Mouse (Mus musculus) T-helper 17 cell (primary cell): Measurements from ENCODE around the gene Eef2k.

Experiments
- in situ Hi-C, 2 experiments: fragments of 300-600 bp; cut with MboI, MseI; formaldehyde crosslinking; loops; 1 replicate in 1 of 2; 2 replicates in 1 of 2; pipeline ENCODE4 v1.15.1; 2025; ENCODE audit warnings: high pct_unique_total_duplicates in 2 of 2

The Eef2k gene

GRCm38 (mm10) chr7:120842345-120843036, at the start of gene Eef2k:
Gene Eef2k, plus strand, starts transcription at chr7:120842831.
- in situ Hi-C loops: loop anchor here in 1 of 2 experiments (5.0 to 10.0 kb wide), 2 partner anchors 55 to 222 kb away; no protein-coding TSS in a partner anchor

DNA sequence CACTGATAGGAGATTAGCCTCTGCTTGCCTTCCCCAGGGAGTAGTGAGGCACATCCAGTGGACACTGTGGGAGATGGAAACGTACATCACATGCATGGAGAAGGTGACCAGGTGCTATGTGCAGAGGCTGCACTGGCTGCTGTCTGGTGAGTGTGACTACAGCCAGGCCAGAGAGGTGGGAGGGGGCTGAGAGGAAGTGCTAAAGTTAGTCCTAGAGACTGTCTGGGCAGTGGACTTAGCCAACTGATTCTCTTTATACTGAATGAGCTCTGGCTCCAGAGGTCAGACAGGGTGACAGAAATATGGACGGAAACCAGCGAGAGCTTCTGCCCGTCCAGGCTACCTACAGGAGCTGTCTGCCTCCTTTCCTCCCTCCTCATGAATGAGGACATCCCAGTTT, 47.1 kb upstream of the Eef2k start:
- in situ Hi-C loops: no loop called here

- in situ Hi-C loops: no loop called here
Measured at GRCm38 (mm10) chr7:120796369-120796768, 46.3 kb upstream of the Eef2k start.

DNA sequence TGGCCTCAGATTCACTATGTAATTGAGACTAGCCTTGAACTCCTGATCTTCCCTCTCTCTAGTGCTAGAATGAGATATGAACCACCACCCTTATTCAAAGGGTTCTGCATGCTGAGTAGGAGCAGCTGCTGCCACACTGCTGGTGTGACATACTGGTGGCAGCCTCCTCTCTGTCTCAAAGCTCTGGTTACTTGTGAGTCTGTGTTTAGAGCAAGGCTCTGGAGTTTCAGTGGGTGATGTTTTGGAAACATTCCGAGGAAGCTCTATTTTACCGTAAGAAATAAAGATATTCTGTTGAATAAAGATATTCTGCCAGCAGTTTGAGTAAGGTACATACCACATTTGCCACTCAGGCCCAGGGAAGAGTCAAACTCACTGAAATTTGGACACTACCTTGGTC, 39.4 kb upstream of the Eef2k start:
- in situ Hi-C loops: no loop called here

- in situ Hi-C loops: no loop called here
Measured at GRCm38 (mm10) chr7:120809705-120810104, 32.9 kb upstream of the Eef2k start.

GRCm38 (mm10) chr7:120811834-120812415, 30.7 kb upstream of the Eef2k start, which contains the start of gene Gm5737:
Gene Gm5737, plus strand, starts transcription at chr7:120812365.
- in situ Hi-C loops: no loop called here

DNA sequence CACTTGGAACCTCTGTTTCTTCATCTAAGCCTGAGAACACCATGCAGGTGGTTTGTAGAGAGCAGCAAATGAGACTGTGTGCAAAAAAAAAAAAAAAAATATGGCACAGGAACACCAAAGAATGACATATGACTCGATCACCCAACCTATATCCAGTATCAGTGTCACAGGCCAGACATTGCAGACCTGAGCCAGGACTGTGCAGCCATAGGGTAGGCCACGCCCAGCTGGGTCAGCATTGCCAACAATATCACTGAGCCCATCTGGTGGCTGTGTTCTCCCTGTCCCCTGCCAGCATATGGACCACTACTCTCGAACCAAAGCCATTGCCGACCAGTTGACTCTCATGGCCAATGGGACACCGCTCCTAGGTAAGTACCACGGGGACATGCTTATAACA, 25.1 kb upstream of the Eef2k start:
- in situ Hi-C loops: no loop called here

DNA sequence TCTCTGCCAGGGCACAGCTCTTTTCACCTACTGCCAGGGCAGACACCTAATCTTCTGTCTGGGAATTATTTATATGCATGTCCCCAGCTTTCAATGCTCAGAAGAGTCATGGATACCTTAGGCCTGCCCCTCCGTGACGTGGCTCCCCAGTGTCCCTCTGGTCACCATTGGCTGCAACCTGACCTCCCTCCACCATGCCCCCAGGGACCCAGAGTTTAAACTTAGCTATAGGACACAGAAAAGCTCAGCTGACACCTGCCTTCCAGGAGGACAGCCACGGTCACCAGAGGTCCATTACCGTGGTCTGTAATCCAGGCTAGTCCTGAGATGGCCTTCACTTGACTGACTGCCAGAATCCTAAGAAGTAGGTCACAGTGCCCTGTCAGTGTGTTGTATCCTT, 23.2 kb upstream of the Eef2k start:
- in situ Hi-C loops: no loop called here

DNA sequence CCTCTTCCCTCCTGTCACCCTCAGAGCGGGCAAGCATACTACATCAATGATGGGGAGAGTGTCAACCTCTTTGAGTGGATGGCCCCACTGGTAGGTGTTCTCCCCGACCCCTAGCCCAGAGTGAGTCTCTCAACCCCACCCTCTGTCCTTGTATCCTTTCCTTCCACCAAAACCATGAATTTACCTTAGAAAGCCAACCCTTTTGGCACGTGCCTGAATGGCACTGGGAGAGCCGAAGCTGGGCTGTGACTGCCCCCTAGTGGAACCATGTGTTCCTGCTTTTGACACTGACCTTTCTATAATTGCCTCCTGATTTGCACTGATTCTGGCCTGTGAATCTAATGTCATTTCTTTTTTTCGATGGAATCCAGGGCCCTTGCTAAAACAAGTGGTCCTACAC, 19.4 kb upstream of the Eef2k start:
- in situ Hi-C loops: loop anchor here (5.0 kb wide), 2 partner anchors 151 to 191 kb away; partner anchors contain the start of gene Pdzd9 (in 2 of the 2)

GRCm38 (mm10) chr7:120825097-120825496, 17.5 kb upstream of the Eef2k start:
- in situ Hi-C loops: no loop called here

- in situ Hi-C loops: no loop called here
Measured at GRCm38 (mm10) chr7:120826408-120826807, 16.2 kb upstream of the Eef2k start.

DNA sequence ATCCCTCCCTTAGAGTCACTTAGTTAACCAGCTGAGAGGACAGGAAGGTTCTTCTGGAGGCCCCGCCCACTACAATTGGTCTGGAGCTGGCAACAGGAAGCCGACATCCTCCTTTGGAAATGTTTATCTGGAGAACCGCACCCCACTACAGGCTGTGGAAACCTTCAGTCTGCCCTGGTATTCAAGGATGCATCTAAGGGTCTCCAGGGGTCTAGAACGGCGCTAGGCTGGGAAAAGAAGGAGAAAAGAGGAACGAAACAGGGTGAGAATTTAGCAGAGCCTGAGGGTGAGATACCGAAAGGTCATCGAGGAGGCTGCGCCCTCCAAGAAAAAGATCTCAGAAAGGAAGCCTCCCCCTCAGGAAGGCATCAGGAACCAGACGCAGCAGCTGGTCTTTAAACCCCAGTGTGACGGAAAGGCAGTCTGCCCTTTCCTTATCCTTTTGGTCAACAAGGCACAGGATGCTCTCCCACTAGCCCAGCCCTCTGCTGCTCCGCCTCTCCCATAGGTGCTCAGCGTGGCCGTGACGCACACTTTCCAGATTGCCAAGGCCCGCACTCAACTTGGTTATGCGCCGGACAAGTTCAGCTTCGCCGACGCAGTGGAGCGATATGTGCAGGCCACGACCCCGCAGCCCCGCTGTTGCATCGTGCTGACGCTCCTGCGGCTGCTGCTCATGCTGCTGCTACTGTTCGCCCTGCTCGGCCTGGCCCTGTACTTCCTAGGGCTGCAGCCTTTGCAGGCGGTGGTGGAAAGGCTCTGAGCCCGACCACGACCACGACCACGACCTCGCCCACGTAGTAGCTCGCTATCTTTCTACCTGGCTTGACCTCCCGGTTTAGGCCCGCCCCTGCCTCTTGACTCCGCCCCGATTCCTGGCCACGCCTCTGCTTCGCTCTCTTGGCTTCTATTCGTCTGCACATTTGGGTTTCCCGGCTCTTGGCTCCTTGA, 11.9 kb upstream of the Eef2k start:
- in situ Hi-C loops: no loop called here

DNA sequence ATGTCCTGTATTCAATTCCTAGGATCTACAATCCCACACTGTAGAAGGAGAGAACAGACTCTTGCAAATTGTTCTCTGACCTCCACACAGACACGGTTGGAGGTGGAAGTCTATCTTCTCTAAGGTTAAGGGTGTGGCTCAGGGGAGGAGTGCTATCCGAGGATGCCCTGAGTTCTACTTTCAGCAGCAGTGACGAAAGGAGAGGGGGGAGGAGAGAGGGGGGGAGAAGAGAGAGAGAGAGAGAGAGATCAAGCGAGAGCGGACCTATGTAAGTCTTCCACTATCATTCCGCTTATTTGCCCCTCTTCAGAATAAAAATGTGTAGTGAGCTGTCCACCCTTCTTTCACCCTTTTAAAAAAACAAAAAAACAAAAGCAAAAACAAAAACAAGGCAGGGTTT, 8.2 kb upstream of the Eef2k start:
- in situ Hi-C loops: no loop called here

GRCm38 (mm10) chr7:120834863-120835372, 7.7 kb upstream of the Eef2k start:
- in situ Hi-C loops: loop anchor here (5.0 kb wide), 1 partner anchor 82 kb away; the partner anchor contains the start of gene Polr3e (in 2 of the 2)

DNA sequence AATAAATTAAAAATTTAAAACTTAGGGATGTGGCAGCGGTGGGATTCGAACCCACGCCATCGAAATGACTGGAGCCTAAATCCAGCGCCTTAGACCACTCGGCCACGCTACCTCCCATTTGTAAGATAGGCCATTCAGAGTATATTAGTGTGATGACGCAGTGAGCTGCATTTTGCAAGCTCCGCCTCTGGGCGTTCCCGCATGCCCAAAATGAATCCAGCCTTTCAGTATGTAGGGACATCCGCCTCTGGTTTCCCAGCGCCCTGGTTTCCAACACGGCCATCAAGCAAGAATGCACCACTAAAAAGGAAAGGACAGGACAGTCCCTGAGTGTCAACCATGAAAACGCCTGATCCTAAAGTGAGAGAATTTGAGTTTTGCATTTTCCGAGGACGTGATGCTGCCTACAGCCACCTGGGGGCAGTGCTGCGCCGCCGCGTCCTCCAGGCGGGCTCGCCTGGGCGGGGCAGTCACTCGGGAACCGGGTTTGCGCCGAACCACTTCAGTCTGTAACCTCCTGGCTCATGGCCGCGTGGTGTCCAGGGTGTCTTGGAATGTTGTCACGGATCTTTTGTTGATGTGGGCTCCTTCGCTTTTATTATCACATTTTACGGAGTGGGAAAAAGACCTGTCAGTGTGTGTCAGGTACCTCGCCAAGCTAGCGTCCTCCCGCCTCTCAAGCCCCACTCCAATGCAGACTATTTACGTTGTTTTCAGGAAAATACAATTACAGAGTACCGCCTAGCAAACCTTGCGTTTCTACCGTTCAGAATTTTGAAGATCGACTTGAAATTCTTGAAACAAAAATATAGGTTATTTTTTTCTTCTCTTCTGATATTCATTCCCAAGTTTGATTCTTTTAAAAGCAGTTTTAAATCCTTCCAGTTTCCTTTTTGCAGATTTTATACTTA, 6.9 kb upstream of the Eef2k start:
- in situ Hi-C loops: loop anchor here (5.0 kb wide), 1 partner anchor 82 kb away; the partner anchor contains the start of gene Polr3e (in 2 of the 2)

DNA sequence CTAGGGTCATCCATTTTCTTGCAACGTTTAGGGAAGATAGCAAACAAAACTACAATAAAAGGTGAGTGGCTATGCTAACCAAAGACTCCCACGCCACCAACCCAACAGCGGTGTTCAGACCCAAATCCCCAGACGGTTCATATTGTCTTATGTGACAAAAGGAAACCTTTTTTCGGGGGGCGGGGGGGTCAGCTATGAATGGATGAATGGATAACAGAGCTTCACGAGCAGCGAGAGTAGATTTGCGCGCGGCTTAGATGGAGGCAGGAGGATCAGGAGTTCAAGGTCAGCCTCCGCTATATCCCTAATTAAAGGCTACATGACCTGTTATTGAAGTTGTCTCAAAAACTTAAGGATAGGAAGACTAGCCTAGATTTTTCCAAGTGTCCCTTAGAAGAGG, 6.3 kb upstream of the Eef2k start:
- in situ Hi-C loops: loop anchor here (5.0 kb wide), 1 partner anchor 81 kb away; the partner anchor contains the start of gene Polr3e (in 2 of the 2)

DNA sequence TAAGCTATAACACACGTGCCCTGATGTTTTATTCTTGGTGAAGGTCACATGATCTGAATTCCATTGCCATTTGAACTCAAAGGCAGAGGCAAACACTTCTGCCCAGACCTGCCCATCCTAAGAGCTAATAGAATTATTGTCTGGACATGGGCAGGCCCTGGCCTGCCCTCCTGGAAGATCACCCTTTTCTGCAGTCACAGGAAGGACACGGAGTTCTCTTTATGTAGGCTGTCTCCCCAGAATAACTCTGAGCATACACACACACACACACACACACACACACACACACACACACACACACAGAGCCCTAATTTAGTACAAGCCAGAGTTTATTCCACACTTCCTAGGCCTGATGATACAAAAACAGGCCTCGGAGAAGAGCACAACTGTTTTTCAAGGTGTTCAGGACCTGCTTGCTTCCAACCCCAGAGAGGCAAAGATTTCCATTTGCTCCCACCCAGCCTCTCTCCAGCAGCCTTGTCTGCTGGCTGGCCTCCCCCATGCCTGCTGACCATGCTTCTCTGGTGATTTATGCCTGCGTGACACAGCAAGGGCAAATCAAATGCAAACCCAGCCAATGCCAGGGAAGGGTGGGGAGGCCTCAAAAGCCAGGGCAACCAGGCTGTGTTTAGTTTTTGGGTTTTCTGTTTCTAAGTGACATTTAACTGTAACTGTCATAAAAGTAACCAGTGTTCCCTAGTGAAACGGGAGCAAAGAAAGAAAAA, 4.0 kb upstream of the Eef2k start:
- in situ Hi-C loops: loop anchor here (5.0 kb wide), 1 partner anchor 79 kb away; the partner anchor contains the start of gene Polr3e (in 2 of the 2)

- in situ Hi-C loops: loop anchor here (5.0 to 10.0 kb wide), 3 partner anchors 58 to 225 kb away; partner anchors contain the start of gene Polr3e (in 2 of the 2)
Measured at GRCm38 (mm10) chr7:120839786-120840185, 2.8 kb upstream of the Eef2k start.

GRCm38 (mm10) chr7:120843037-120843621, 498 bp downstream of the Eef2k start:
- in situ Hi-C loops: loop anchor here in 1 of 2 experiments (5.0 to 10.0 kb wide), 2 partner anchors 54 to 222 kb away; no protein-coding TSS in a partner anchor
